Mouse (Mus musculus): ENCODE measurements at regions not wholly inside any gene's neighbourhood (a gene's known extent, or its start where the extent isn't known, plus 50 kb on each side); places are given as distances from the start of the nearest gene placed in this dataset.

DNA sequence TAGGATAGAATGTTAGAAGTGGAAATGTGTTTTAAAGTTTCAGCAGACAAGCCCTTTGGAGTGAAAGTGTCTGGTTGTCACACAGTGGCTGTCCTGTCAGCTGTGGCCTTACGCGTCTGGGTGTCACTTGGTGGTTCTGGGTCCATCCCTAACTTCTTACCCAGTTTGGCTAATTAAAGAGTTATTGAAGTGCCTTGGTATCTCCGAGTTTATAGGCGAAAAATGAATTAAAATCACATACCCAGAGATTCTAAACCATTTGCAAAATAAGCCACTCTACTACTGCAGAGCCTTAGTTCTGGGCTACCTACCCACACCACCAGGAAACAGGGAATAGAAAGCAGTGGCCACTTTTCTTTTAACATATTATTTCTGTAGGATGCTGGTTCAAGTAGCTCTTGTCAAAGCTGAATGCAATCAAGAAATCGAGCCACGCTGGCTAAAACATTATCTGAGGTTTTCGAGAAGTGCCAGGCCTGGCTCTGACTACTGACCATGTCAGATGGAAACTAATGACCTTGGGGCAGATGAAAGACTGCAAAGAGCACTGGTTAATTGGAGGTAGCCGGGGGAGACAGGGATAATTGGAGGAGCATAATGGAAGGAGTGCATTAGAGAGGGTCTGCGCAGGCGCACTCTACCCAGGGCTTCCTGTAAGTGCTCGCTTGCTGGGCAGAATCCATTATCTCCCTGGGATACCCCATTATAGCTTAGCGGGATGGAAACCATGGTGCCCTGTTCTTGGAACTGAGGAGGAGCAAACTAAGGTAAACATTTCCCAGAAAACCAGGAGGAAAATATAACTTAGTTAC lies 96.8 kb upstream of the Rasgrp1 start:
- Histone ChIP-seq H3K27ac (ENCODE audit: low read depth, low read length) (no peak overlapping the region), H3K4me2 (replicated peaks; ENCODE audit: low read depth, low read length) (no peak overlapping the region)

DNA sequence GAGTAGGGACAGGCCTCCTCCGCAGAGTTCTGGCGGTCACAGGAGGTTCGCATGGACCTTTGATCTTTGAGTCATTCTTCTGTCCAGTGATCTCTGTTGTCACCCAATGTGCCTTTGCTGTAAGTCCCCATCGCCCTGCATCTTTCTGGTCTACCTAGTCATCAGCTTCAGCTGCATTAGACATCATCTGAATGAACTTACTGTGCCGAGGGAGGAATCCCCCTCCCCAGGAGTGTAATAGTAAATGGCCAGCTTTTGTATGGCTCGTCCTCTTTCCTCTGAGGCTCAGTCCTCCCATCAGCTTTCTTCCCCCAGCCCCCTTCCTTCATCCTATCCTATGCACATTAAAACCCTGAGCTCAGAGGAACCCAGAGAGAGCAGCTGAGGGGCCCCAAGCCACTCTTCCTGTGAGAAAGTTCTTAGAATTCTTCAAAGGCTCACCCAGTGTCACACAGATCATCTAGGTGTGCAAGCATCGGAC lies 98.0 kb upstream of the Rasgrp1 start:
- Histone ChIP-seq H3K9ac (ENCODE audit: low read depth, low read length) (no peak overlapping the region), H3K9me3 (ENCODE audit: control insufficient read depth, low read length) (no peaks in the 10 kb centered on the region), H3K27ac (ENCODE audit: low read depth, low read length) (no peak overlapping the region), H3K4me1 (replicated peaks; ENCODE audit: control insufficient read depth, insufficient read depth, low read length) (no peaks in the 10 kb centered on the region), H3K4me2 (replicated peaks; ENCODE audit: low read depth, low read length) (no peak overlapping the region), H3K36me3 (ENCODE audit: control insufficient read depth, insufficient read depth, low read length) (no peaks in the 10 kb centered on the region), H3K4me3 (ENCODE audit: low read depth, low read length) (no peak overlapping the region), H3K27me3 (ENCODE audit: control insufficient read depth, insufficient read depth, low read length) (no peaks in the 10 kb centered on the region)
- ATAC-seq (ENCODE audit: low FRiP score), result no peak
- 80% methylated on average over 7 of the region's 7 CpGs for WGBS
- DNase-seq (ENCODE audit: low spot score), result no peak

More for the DNA sequence above, 96.8 kb upstream of the Rasgrp1 start:
- Histone ChIP-seq H3K9me3 (ENCODE audit: control insufficient read depth, low read length) (no peaks in the 10 kb centered on the region), H3K4me3 (ENCODE audit: low read depth, low read length) (no peak overlapping the region), H3K36me3 (ENCODE audit: control insufficient read depth, insufficient read depth, low read length) (no peaks in the 10 kb centered on the region), H3K27me3 (ENCODE audit: control insufficient read depth, insufficient read depth, low read length) (no peaks in the 10 kb centered on the region), H3K9ac (ENCODE audit: low read depth, low read length) (no peak overlapping the region), H3K4me1 (replicated peaks; ENCODE audit: control insufficient read depth, insufficient read depth, low read length) (no peaks in the 10 kb centered on the region)
- DNase-seq (ENCODE audit: low spot score) (peak; percentile 25), ATAC-seq (ENCODE audit: low FRiP score) (peak; percentile 43)
- WGBS, result 62% methylated on average over 12 of the region's 12 CpGs

DNA sequence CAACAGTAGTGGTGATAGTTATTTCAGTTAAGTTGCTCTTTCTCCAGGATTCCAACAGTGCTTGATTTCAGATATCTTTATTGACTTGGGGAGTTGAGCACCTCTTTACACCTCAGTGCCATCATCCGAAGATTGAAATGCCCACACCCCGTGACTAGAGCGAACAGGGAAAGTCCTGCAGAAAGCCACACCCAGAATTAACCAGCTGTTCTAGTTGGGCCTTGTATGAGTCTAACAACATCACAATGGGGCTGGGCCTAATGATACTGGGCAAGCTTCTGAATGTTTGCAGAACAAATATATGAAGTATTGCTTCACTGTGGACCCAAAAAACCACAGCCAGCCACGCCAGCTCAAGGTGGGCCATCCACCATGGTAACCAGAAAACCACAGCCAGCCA lies 100.1 kb upstream of the Rasgrp1 start:
- no peak overlapping the region for H3K27ac ChIP-seq (ENCODE audit: low read depth, low read length)
- 84% methylated on average over 4 of the region's 4 CpGs for WGBS
- no peaks in the 10 kb centered on the region for H3K27me3 ChIP-seq (ENCODE audit: control insufficient read depth, insufficient read depth, low read length)
- no peaks in the 10 kb centered on the region for H3K9me3 ChIP-seq (ENCODE audit: control insufficient read depth, low read length)
- no peak overlapping the region for H3K9ac ChIP-seq (ENCODE audit: low read depth, low read length)
- no peak overlapping the region for H3K4me3 ChIP-seq (ENCODE audit: low read depth, low read length)
- no peak for DNase-seq (ENCODE audit: low spot score)
- ATAC-seq (ENCODE audit: low FRiP score), result no peak
- H3K36me3 ChIP-seq (ENCODE audit: control insufficient read depth, insufficient read depth, low read length), result no peaks in the 10 kb centered on the region
- H3K4me2 ChIP-seq (replicated peaks; ENCODE audit: low read depth, low read length), result no peak overlapping the region
- H3K4me1 ChIP-seq (replicated peaks; ENCODE audit: control insufficient read depth, insufficient read depth, low read length), result no peaks in the 10 kb centered on the region

DNA sequence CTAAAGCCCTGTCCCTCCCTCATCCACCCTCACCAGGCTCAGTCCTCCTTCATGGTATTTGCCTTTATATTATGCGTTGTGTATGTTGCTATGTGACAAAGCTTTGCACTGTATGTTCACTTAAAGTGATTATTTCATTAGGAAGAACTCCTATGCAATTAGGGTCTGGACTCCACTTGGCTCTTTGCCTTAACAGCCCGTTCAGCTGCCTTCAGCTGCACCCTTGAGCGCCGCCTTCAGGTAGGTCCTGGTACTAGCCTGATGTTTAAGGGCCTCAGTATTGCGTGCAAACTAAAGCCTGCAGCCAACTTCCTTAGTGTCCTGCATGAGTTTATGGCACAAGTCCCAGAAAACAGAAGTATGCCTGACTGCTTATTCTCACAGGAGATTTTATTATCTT lies 101.9 kb upstream of the Rasgrp1 start:
- ATAC-seq (ENCODE audit: low FRiP score), result no peak
- 34% methylated on average over 5 of the region's 5 CpGs for WGBS

DNA sequence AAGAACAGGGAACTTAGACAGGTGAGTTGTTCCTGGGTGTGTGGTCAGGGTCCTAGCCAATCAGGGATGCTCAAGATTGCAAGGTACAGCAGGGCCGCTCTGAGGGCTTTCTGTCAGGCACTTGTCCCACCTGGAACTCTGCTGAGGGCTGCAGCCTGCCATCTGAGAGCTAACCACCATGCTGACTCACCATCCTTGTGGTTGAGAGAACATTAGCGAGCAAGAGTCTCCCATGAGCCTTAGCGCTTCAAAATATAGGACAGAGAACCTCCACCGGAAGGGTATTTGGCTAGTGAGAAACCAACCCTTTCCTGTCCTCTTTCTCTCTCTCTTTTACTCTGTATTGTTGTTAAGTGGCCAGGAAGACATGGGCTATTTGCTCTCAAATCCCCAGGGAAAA lies 104.1 kb upstream of the Rasgrp1 start:
- Histone ChIP-seq H3K36me3 (ENCODE audit: control insufficient read depth, insufficient read depth, low read length) (no peaks in the 10 kb centered on the region), H3K27ac (ENCODE audit: low read depth, low read length) (no peak overlapping the region), H3K27me3 (ENCODE audit: control insufficient read depth, insufficient read depth, low read length) (no peaks in the 10 kb centered on the region), H3K4me2 (replicated peaks; ENCODE audit: low read depth, low read length) (no peak overlapping the region), H3K4me3 (ENCODE audit: low read depth, low read length) (no peak overlapping the region), H3K9ac (ENCODE audit: low read depth, low read length) (no peak overlapping the region), H3K4me1 (replicated peaks; ENCODE audit: control insufficient read depth, insufficient read depth, low read length) (no peaks in the 10 kb centered on the region), H3K9me3 (ENCODE audit: control insufficient read depth, low read length) (no peaks in the 10 kb centered on the region)
- no peak for ATAC-seq (ENCODE audit: low FRiP score)
- 90% methylated on average over 4 of the region's 4 CpGs for WGBS
- no peak for DNase-seq (ENCODE audit: low spot score)

More for the DNA sequence above, 101.9 kb upstream of the Rasgrp1 start:
- no peak overlapping the region for H3K4me3 ChIP-seq (ENCODE audit: low read depth, low read length)
- H3K9ac ChIP-seq (ENCODE audit: low read depth, low read length), result no peak overlapping the region
- H3K36me3 ChIP-seq (ENCODE audit: control insufficient read depth, insufficient read depth, low read length), result no peaks in the 10 kb centered on the region
- peak; percentile 64 for DNase-seq (ENCODE audit: low spot score)
- no peaks in the 10 kb centered on the region for H3K9me3 ChIP-seq (ENCODE audit: control insufficient read depth, low read length)
- no peak overlapping the region for H3K27ac ChIP-seq (ENCODE audit: low read depth, low read length)
- no peak overlapping the region for H3K4me2 ChIP-seq (replicated peaks; ENCODE audit: low read depth, low read length)
- no peaks in the 10 kb centered on the region for H3K4me1 ChIP-seq (replicated peaks; ENCODE audit: control insufficient read depth, insufficient read depth, low read length)
- H3K27me3 ChIP-seq (ENCODE audit: control insufficient read depth, insufficient read depth, low read length), result no peaks in the 10 kb centered on the region

DNA sequence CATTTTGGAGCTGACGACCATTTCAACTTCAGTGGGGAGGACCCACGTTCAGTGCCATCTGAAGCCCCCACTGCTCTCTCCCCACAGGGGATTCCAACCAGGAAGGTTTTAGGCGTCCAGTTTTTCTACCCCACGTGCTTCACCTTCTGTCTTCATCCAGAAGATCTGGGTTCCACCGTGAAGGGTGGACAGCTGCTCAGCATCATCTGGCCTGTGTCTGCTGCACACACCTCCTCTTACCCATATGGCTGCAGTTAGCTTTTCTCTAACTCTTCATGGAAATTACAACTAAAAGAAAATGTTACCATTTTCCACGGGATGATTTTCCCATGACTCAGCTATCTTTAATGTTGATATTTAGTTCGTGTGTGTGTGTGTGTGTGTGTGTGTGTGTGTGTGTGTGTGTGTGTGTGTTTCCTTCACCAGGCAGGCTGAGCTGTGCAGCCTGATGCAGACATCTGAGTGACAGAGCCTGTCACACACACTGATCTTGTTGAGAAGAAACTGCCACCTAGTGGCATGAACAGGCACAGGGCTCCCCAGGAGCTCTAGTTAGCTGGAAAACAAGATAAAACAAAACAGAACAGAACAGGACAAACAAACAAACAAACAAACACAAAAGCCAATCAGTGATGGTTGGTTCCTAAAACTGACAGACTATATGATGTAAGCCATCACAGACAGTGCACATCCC lies 107.5 kb upstream of the Rasgrp1 start:
- Histone ChIP-seq H3K9me3 (ENCODE audit: control insufficient read depth, low read length) (no peaks in the 10 kb centered on the region), H3K4me3 (ENCODE audit: low read depth, low read length) (no peak overlapping the region), H3K27ac (ENCODE audit: low read depth, low read length) (no peak overlapping the region), H3K27me3 (ENCODE audit: control insufficient read depth, insufficient read depth, low read length) (no peaks in the 10 kb centered on the region), H3K4me2 (replicated peaks; ENCODE audit: low read depth, low read length) (no peak overlapping the region), H3K9ac (ENCODE audit: low read depth, low read length) (no peak overlapping the region), H3K36me3 (ENCODE audit: control insufficient read depth, insufficient read depth, low read length) (no peaks in the 10 kb centered on the region), H3K4me1 (replicated peaks; ENCODE audit: control insufficient read depth, insufficient read depth, low read length) (no peaks in the 10 kb centered on the region)
- peak; percentile 31 for DNase-seq (ENCODE audit: low spot score)
- WGBS, result 66% methylated on average over 7 of the region's 7 CpGs
- ATAC-seq (ENCODE audit: low FRiP score), result peak; percentile 73

DNA sequence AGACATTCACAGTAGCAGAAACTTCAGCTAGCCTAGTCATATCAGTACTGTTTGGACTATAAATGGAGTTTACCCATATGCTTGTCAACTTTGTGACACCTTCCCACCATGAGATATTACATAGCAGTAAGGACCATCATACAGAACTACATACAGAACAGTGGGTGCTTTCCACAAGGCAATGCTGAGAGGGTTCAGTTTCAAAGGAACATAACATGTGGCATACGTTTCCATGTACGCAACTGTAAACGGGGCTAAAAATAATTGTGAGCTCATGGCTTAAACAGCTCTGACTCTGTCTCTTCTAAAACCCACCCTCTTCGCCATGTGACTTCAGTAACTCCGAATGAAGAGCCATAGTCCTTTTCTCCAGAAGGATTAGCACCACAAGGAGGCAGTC lies 109.0 kb upstream of the Rasgrp1 start:
- Histone ChIP-seq H3K4me1 (replicated peaks; ENCODE audit: control insufficient read depth, insufficient read depth, low read length) (no peaks in the 10 kb centered on the region), H3K36me3 (ENCODE audit: control insufficient read depth, insufficient read depth, low read length) (no peaks in the 10 kb centered on the region), H3K4me2 (replicated peaks; ENCODE audit: low read depth, low read length) (no peak overlapping the region), H3K9ac (ENCODE audit: low read depth, low read length) (no peak overlapping the region), H3K4me3 (ENCODE audit: low read depth, low read length) (no peak overlapping the region), H3K9me3 (ENCODE audit: control insufficient read depth, low read length) (no peaks in the 10 kb centered on the region), H3K27ac (ENCODE audit: low read depth, low read length) (no peak overlapping the region), H3K27me3 (ENCODE audit: control insufficient read depth, insufficient read depth, low read length) (no peaks in the 10 kb centered on the region)
- ATAC-seq (ENCODE audit: low FRiP score) (no peak), DNase-seq (ENCODE audit: low spot score) (no peak)
- 90% methylated on average over 5 of the region's 5 CpGs for WGBS

DNA sequence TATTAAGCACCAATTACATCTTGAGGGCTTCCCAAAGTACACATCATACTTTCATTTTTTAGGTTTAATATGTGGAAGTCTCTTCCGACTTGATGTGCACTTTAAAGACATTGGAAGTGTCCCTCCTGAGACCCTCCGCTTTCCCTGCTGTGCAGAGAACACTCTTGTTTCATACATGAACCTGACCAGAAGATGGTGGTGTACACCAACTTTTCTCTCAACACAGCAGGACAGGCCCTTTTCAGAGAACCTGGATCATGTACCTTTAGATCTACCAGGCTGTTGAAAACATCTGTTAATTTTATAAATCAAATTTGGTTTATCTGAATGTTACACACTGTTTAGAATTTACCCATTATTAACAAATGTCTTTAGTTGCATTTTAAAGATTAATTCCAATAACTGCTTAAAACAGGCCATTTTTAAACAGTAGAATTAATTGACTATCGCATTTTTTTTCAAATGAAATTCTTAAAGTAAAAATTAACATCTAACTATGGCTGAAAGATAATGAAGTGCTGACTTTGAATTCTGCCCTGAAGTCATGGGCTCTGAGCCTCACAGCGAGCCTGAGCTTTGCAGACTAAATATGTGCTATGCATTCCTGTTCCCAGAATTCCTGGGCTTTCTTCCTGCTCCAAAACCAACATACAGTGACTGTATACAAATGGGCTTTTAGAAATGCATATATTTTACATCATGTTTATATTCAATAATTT lies 112.4 kb upstream of the Rasgrp1 start:
- no peaks in the 10 kb centered on the region for H3K27me3 ChIP-seq (ENCODE audit: control insufficient read depth, insufficient read depth, low read length)
- peak; percentile 43 for DNase-seq (ENCODE audit: low spot score)
- H3K36me3 ChIP-seq (ENCODE audit: control insufficient read depth, insufficient read depth, low read length), result no peaks in the 10 kb centered on the region
- H3K4me1 ChIP-seq (replicated peaks; ENCODE audit: control insufficient read depth, insufficient read depth, low read length), result no peaks in the 10 kb centered on the region
- peak; percentile 64; the same call in 1 of the 2 replicates for ATAC-seq (ENCODE audit: low FRiP score)
- WGBS, result 85% methylated on average over 4 of the region's 4 CpGs
- H3K4me2 ChIP-seq (replicated peaks; ENCODE audit: low read depth, low read length), result no peak overlapping the region
- H3K9me3 ChIP-seq (ENCODE audit: control insufficient read depth, low read length), result no peaks in the 10 kb centered on the region
- no peak overlapping the region for H3K27ac ChIP-seq (ENCODE audit: low read depth, low read length)
- no peak overlapping the region for H3K4me3 ChIP-seq (ENCODE audit: low read depth, low read length)
- H3K9ac ChIP-seq (ENCODE audit: low read depth, low read length), result no peak overlapping the region
